Comparison of ENCODE assay signal across 12 mouse cellular contexts in the genomic region with DNA sequence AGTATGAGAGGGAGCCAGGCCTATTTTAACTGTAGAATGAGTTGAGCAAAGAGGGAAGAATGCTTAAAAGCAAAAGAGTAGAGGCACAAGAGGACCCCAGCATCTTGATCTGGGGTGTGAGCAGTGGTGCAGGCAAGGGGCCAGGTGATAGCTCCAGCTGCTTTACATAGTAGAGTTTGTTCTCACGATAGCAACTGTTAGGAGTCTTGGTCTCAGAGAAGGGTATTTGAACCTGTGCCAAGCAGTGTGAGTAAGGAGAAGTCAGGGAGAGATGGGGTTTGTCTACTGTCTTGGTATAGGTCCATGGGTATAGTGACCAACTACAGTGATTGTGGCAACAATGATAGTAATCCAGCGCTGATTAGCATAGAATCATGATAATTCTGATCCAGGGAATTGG.
"Had no signal": no experiment of that assay in that cellular context is flagged by ENCODE, and none has a peak within 500 bp of the region (broad histone marks: within the 10 kb centered on the region; RNA-seq: fewer than 3 reads in every experiment).

No protein-coding gene starts in this region.

- H3K4me1 ChIP-seq: lung, embryonic 15.5 days; midbrain, embryonic 10.5 days; neural tube, embryonic 15.5 days; stomach, embryonic 15.5 days had no signal

- H3K27ac ChIP-seq: kidney, postnatal 0 days; lung, embryonic 15.5 days; midbrain, embryonic 10.5 days; neural tube, embryonic 15.5 days; stomach, embryonic 15.5 days had no signal

- H3K27me3 ChIP-seq: lung, embryonic 15.5 days; neural tube, embryonic 15.5 days; stomach, embryonic 15.5 days had no signal

- H3K9me3 ChIP-seq: lung, embryonic 15.5 days; midbrain, embryonic 10.5 days; neural tube, embryonic 15.5 days; stomach, embryonic 15.5 days had no signal

- H3K4me2 ChIP-seq: lung, embryonic 15.5 days; neural tube, embryonic 15.5 days; stomach, embryonic 15.5 days had no signal

- H3K36me3 ChIP-seq: lung, embryonic 15.5 days; midbrain, embryonic 10.5 days; neural tube, embryonic 15.5 days; stomach, embryonic 15.5 days had no signal

- ATAC-seq: intestine, postnatal 0 days had no signal

- DNase-seq: kidney, adult 9 months; kidney, postnatal 36 days; left cerebral cortex, postnatal 4 days; midbrain, embryonic 14.5 days; thymus, postnatal 4 days had no signal

- H3K9ac ChIP-seq: lung, embryonic 15.5 days; neural tube, embryonic 15.5 days; stomach, embryonic 15.5 days had no signal

- H3K4me3 ChIP-seq: lung, embryonic 15.5 days; midbrain, embryonic 10.5 days; myocyte; neural tube, embryonic 15.5 days; stomach, embryonic 15.5 days had no signal
